Mouse (Mus musculus) brain, embryonic 14.5 days (tissue): Measurements from ENCODE around the gene Bmp6.

Experiments used
- CTCF ChIP-seq: fragments of 200-500 bp; IDR thresholded peaks from 2 replicates; pipeline ENCODE4 v1.5.1; 2012; ENCODE audit warnings: inconsistent platforms, mild to moderate bottlenecking, moderate library complexity, borderline replicate concordance; ENCODE audit not compliant: insufficient read depth, insufficient read length; ENCODE audit errors: extremely low read depth
- POLR2A ChIP-seq: fragments of 200-500 bp; IDR thresholded peaks from 2 replicates; pipeline ENCODE4 v1.6.1; 2012; ENCODE audit warnings: mild to moderate bottlenecking, inconsistent platforms, borderline replicate concordance; ENCODE audit not compliant: poor library complexity, insufficient read depth, insufficient read length, severe bottlenecking; ENCODE audit errors: extremely low read depth

DNA sequence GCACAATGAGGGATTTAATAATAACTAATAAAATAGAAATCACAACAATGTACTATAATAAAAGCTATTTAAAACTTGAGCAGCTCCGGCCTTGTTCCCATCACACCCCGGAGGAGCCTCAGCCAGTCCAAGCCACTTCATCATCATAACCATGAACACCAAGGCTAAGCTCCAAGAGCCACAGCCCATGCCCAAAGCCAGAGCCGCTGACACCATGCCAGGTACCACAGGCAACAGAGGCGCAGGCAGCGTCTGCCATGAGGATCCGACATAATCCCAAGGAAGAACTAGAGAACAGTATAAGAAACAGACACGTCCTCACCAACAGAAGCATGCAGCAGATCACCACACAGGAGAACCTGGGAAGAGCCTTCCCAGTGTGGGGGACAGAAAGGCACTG lies 169.0 kb downstream of the Bmp6 start:
- TF ChIP-seq POLR2A (no peak), CTCF (no peak)
